Mouse (Mus musculus) embryonic stem cell, embryonic (primary cell): Measurements from ENCODE around the gene Elp5.

Experiments used
- CTCF ChIA-PET, 4 experiments: fragments of 300-600 bp in 2 of 4; fragments of 350-600 bp in 2 of 4; sonication (Branson Sonifier 250); formaldehyde crosslinking; loops; one replicate each; lab custom pipeline; 2022; ENCODE audit warnings: inconsistent platforms in 2 of 4; lab: Charles Lee
- POLR2A ChIA-PET, 4 experiments: fragments of 300-600 bp in 2 of 4; fragments of 350-600 bp in 2 of 4; sonication (Branson Sonifier 250); formaldehyde crosslinking; loops; one replicate each; lab custom pipeline; 2022; ENCODE audit warnings: antibody characterized with exemption in 4 of 4, inconsistent platforms in 1 of 4; lab: Charles Lee

Gene Elp5

GRCm38 (mm10) chr11:69990850-69991691, 8.8 kb upstream of the Elp5 start, which contains the start of gene Gabarap:
Gene Gabarap, plus strand, starts transcription at chr11:69991143.
- ChIA-PET CTCF (interaction anchor here in 1 of 4 experiments (1.0 to 1.9 kb wide), 5 partner anchors 10 to 42 kb away, joined by 3 to 8 read pairs (median 6); partner anchors contain the start of genes Ctdnep1, Dvl2 and Slc2a4), POLR2A (interaction anchor here (0.5 to 6.4 kb wide), 52 partner anchors 9 to 979 kb away, joined by 3 to 137 read pairs (median 4); partner anchors contain the start of genes Dvl2 (in 4 of the 4), Acadvl (in 3 of the 4), Ctdnep1 (in 3 of the 4) and Eif5a (in 3 of the 4))

GRCm38 (mm10) chr11:69989949-69990348, 7.6 kb upstream of the Elp5 start:
- CTCF ChIA-PET: no interaction called here
- POLR2A ChIA-PET: interaction anchor here in 2 of 4 experiments (1.0 to 6.4 kb wide), 4 partner anchors 8 to 248 kb away, joined by 3 to 137 read pairs (median 14); partner anchors contain the start of genes 0610010K14Rik (in 1 of the 2), Ctdnep1 (in 1 of the 2), Eif5a (in 1 of the 2) and Elp5 (in 1 of the 2)

DNA sequence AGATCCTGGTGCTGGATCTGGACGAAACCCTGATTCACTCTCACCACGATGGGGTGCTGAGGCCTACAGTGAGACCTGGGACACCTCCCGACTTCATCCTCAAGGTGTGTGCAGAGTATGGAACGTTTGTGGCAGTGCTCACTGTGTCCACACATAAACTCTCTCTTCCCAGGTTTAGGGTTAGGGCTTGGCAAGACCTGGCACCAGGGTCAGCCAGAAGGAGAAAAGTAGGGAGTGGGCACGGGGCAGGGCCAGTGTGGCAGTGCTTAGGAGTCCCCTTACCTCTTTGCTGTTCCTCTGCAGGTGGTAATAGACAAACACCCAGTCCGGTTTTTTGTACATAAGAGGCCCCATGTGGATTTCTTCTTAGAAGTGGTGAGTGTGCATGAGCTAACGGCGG, 2.1 kb upstream of the Elp5 start:
- ChIA-PET POLR2A (interaction anchor here in 3 of 4 experiments (0.5 to 8.0 kb wide), 9 partner anchors 7 to 261 kb away, joined by 3 to 86 read pairs (median 4); partner anchors contain the start of genes Dvl2 (in 1 of the 3), Eif5a (in 1 of the 3), Gabarap (in 1 of the 3) and Phf23 (in 1 of the 3)), CTCF (interaction anchor here in 2 of 4 experiments (0.6 to 1.9 kb wide), 2 partner anchors 36 to 866 kb away, joined by 3 to 6 read pairs; partner anchors contain the start of gene Slc2a4 (in 1 of the 2))

- CTCF ChIA-PET: no interaction called here
- POLR2A ChIA-PET: interaction anchor here in 2 of 4 experiments (1.0 to 8.0 kb wide), 9 partner anchors 8 to 63 kb away, joined by 3 to 137 read pairs (median 6); partner anchors contain the start of genes Gabarap (in 2 of the 2), Phf23 (in 2 of the 2), Acadvl (in 1 of the 2) and Eif5a (in 1 of the 2)
Observed at GRCm38 (mm10) chr11:69983377-69983776, 1.1 kb upstream of the Elp5 start.

- POLR2A ChIA-PET: interaction anchor here in 3 of 4 experiments (1.0 to 8.0 kb wide), 11 partner anchors 9 to 81 kb away, joined by 3 to 137 read pairs (median 57); partner anchors contain the start of genes Cldn7 (in 2 of the 3), Gabarap (in 2 of the 3), Phf23 (in 2 of the 3) and Eif5a (in 1 of the 3)
- CTCF ChIA-PET: interaction anchor here in 1 of 4 experiments (0.9 kb wide), 1 partner anchor 23 kb away, joined by 3 read pairs; no protein-coding TSS in a partner anchor
Observed at GRCm38 (mm10) chr11:69982877-69983276, 560 bp upstream of the Elp5 start.

DNA sequence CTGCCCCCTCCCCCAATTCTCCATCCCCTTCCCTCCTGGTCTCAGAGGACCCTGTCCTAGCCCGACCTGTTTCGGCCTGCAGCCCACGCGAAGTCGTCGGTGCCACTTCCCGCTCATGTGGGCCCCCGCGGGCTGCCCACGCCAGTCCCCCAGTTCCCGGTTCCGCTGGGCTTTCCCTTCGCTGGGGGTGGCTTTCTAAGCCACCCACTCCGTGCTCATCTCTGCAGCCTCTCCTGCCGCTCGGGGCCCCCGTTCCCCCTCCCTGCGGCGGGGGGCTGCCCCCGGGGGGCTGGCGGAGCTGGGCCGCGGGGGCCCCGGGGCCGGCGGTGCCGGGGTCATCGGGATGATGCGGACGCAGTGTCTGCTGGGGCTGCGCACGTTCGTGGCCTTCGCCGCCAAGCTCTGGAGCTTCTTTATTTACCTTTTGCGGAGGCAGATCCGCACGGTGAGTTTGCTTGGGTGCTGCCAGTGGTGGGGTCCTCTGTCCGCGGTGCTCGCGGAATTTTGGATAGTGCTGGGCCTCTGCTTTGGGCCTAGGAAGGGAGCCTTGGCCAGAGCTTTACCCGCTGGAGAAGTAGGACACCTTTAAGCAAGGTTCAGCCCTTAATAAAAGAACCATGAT, 1.1 kb downstream of the Elp5 start, which contains the start of gene Ctdnep1:
Gene Ctdnep1, plus strand, starts transcription at position 16 of the 622 bp plus-strand sequence.
- ChIA-PET POLR2A (interaction anchor here (0.6 to 8.0 kb wide), 89 partner anchors 8 to 719 kb away, joined by 3 to 137 read pairs (median 5); partner anchors contain the start of genes 2810408A11Rik (in 3 of the 4), Cldn7 (in 3 of the 4), Eif5a (in 3 of the 4) and Gabarap (in 3 of the 4)), CTCF (interaction anchor here (0.6 to 1.9 kb wide), 12 partner anchors 10 to 250 kb away, joined by 3 to 18 read pairs (median 6); partner anchors contain the start of gene Gabarap (in 1 of the 4))

DNA sequence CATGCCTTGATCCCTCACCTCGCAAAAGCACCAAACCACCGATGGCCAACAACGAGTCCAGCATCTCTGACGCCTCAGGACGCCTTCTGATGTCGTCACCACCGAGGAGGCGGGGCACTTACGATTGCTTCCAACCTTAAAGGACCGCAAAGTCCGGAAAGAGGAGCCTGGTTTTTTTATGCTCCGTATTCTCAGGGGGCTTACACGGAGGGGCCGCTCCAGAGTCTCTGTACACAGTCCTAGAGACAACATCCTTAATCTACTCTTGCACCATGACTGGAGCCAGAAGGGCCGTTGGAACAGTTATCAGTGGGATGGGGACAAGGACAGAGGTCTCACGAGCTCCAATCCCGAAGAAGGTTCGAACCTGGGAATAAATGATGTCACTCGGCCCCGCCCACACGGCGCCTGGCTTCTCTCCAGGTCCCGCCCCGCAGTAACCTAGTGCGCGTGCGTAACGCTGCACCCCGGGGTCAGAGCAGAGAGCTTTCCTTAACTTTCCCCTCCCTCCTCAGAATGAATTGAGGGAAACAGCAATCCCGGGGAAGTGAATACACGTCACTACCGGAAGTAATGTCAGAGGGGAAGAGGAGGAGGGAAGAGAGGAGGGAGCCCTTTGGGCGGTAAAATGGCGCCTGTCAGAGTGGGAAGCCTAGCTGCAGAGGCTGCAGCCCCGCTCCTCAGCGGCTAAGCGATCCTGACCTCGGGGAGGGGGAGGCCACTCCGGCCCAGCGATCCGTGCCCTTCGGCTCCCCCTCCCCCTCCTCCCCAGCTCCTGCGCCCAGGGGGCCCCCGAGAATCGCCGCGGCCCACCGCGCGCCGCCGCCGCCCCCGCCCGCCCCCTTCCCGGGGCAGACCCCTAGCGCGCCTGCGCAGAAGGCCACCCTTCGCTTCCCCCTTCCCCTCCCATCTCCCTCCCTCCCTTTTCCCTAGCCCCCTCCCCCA, 1.8 kb downstream of the Elp5 start:
- ChIA-PET CTCF (interaction anchor here in 3 of 4 experiments (0.6 to 1.9 kb wide), 15 partner anchors 11 to 249 kb away, joined by 3 to 18 read pairs (median 4); partner anchors contain the start of gene Gabarap (in 1 of the 3)), POLR2A (interaction anchor here (0.6 to 8.0 kb wide), 134 partner anchors 8 to 720 kb away, joined by 3 to 137 read pairs (median 4); partner anchors contain the start of genes 2810408A11Rik (in 3 of the 4), Cldn7 (in 3 of the 4), Dvl2 (in 3 of the 4) and Eif5a (in 3 of the 4))

DNA sequence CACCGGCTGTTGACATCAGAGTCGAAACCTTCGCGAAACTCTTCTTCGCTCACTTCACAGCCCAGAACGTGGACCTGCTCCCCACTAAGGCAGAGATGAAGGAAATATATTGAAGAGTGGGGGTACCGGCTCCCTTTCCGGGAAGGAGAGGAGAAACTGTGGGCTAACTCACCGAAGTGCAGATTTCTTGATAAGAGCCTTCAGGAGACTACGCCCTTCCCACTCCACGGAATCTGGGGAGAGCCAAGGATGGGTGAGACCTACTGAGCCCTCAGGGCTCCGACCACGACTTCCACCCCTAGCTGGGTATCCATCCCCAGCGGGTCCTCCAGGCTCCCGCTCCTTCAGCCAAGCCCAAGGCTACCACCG, 2.5 kb downstream of the Elp5 start:
- ChIA-PET CTCF (interaction anchor here in 2 of 4 experiments (0.6 to 1.9 kb wide), 13 partner anchors 12 to 222 kb away, joined by 3 to 18 read pairs (median 4); partner anchors contain the start of gene Gabarap (in 1 of the 2)), POLR2A (interaction anchor here (0.6 to 8.0 kb wide), 116 partner anchors 8 to 689 kb away, joined by 3 to 137 read pairs (median 5); partner anchors contain the start of genes 2810408A11Rik (in 3 of the 4), Cldn7 (in 3 of the 4), Dvl2 (in 3 of the 4) and Eif5a (in 3 of the 4))

DNA sequence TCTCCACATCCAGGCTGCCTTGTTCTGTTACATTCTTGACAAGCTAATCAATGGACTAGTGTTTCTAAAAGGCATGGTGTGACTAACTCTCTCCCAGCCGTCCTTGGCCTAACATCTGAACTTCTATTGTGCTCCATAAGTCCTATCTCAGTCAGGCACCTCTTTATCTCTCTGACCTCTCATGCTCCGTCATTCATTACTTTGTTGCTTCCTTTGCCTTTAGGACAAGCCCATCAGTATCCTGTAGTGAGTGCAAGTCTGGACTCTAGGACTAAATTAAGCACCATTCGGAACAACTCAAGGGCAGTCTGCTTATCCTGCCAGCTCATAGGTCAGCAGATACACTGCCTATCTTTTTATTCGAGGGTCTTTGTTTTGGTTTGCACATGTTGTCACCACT, 6.0 kb downstream of the Elp5 start:
- ChIA-PET POLR2A (interaction anchor here in 3 of 4 experiments (0.5 to 2.0 kb wide), 8 partner anchors 10 to 938 kb away, joined by 3 to 5 read pairs (median 4); partner anchors contain the start of genes Dvl2 (in 1 of the 3) and Gabarap (in 1 of the 3)), CTCF (interaction anchor here in 1 of 4 experiments (0.6 to 0.7 kb wide), 2 partner anchors 25 to 201 kb away, joined by 4 to 13 read pairs; no protein-coding TSS in a partner anchor)

DNA sequence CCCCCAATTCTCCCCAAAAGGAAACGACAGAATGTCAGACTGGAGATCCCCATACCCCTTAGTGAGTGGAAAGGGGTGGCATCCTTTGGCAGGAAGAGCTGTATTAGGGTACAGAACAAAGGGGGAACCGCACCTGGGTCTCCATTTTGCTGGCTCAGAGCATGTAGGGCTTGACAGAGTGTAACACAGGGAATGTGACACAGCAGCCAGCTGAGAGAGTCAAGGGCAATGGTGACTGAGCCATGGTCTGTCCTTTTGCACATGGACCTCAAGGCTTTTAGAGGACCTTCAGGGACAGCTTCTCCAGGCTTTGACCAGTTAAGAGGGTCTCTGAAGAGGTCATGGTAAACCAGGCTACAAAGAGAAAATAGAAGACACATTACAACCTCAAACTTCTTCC, 7.4 kb downstream of the Elp5 start:
- POLR2A ChIA-PET: interaction anchor here in 2 of 4 experiments (1.0 to 2.0 kb wide), 4 partner anchors 11 to 41 kb away, joined by 4 to 5 read pairs (median 4); partner anchors contain the start of gene Gabarap (in 2 of the 2)
- CTCF ChIA-PET: interaction anchor here in 1 of 4 experiments (0.7 kb wide), 1 partner anchor 215 kb away, joined by 3 read pairs; no protein-coding TSS in a partner anchor

- POLR2A ChIA-PET: interaction anchor here (0.6 to 9.1 kb wide), 11 partner anchors 9 to 361 kb away, joined by 3 to 62 read pairs (median 4); partner anchors contain the start of genes Ctdnep1 (in 2 of the 4), Elp5 (in 1 of the 4) and Slc2a4 (in 1 of the 4)
- CTCF ChIA-PET: interaction anchor here in 1 of 4 experiments (0.6 kb wide), 1 partner anchor 230 kb away, joined by 4 read pairs; no protein-coding TSS in a partner anchor
Observed at GRCm38 (mm10) chr11:69970775-69971174, 11.5 kb downstream of the Elp5 start.

GRCm38 (mm10) chr11:69970222-69970621, 12.1 kb downstream of the Elp5 start:
- ChIA-PET POLR2A (interaction anchor here (0.6 to 9.1 kb wide), 9 partner anchors 10 to 50 kb away, joined by 3 to 62 read pairs (median 4); partner anchors contain the start of genes Ctdnep1 (in 2 of the 4), Acadvl (in 1 of the 4), Elp5 (in 1 of the 4) and Slc2a4 (in 1 of the 4)), CTCF (no interaction called here)

DNA sequence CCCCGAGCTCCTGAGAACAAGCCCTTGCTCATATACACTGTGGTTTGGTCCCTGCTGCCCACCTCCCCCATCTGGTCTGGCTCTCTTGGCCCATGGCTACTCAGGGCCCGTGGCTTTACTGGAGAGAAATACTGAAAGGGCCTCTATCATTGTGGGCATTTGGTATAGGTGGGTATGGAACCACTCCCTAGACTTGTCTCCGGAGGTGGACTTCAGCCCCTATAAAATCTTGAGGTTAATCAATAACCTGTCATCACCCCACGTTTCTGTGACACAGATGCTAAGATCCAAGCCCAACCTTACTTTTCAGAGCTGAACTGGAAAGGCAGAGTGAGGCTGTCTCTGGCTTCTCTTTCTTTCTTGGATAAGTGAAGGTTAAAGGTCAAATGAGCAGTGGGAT, 13.5 kb downstream of the Elp5 start:
- POLR2A ChIA-PET: interaction anchor here (0.7 to 9.1 kb wide), 11 partner anchors 12 to 212 kb away, joined by 3 to 62 read pairs (median 5); partner anchors contain the start of genes Ctdnep1 (in 2 of the 4), Elp5 (in 2 of the 4), Gabarap (in 1 of the 4) and Slc2a4 (in 1 of the 4)

GRCm38 (mm10) chr11:69966860-69967517, 15.3 kb downstream of the Elp5 start:
- CTCF ChIA-PET: interaction anchor here in 2 of 4 experiments (1.2 to 4.8 kb wide), 7 partner anchors 16 to 246 kb away, joined by 3 to 30 read pairs (median 13); partner anchors contain the start of genes Ybx2 (in 2 of the 2), Slc16a11 (in 1 of the 2) and Slc2a4 (in 1 of the 2)
- POLR2A ChIA-PET: interaction anchor here in 3 of 4 experiments (0.5 to 9.1 kb wide), 19 partner anchors 9 to 80 kb away, joined by 3 to 62 read pairs (median 5); partner anchors contain the start of genes Ctdnep1 (in 3 of the 3), Elp5 (in 2 of the 3), Slc2a4 (in 2 of the 3) and 2810408A11Rik (in 1 of the 3)

More for the DNA sequence above, 13.5 kb downstream of the Elp5 start:
- CTCF ChIA-PET: interaction anchor here in 1 of 4 experiments (0.7 kb wide), 1 partner anchor 540 kb away, joined by 9 read pairs; no protein-coding TSS in a partner anchor
